Mouse (Mus musculus) embryonic fibroblast, embryonic 13.5 days (primary cell): ENCODE data around the gene Alg14.

Experiments
- CTCF ChIP-seq: IDR thresholded peaks from 2 replicates; pipeline ENCODE4 v1.5.1; 2011; ENCODE audit warnings: mild to moderate bottlenecking, control low read depth, low read length, moderate library complexity, borderline replicate concordance; ENCODE audit not compliant: insufficient read depth
- POLR2A ChIP-seq: IDR thresholded peaks from 2 replicates; pipeline ENCODE4 v1.6.1; 2011; ENCODE audit warnings: low read depth, mild to moderate bottlenecking, control low read depth, low read length, moderate library complexity

GRCm38 (mm10) chr3:121368616-121369015 lies 77.0 kb downstream of the Alg14 start:
- TF ChIP-seq CTCF (no peak), POLR2A (no peak)
